Mouse (Mus musculus) frontal cortex, postnatal 25 days (tissue): ENCODE measurements around the gene Gins3.
"Not testable (repeated sequence)": the region's sequence is repeated elsewhere in the genome, so short reads cannot be mapped to it uniquely, and the experiment has no call there.

ENCODE experiments used
- DNase-seq, 2 experiments: peaks; one replicate each; pipeline ENCODE4 v3.0.0; 2022; ENCODE audit warnings: low spot score in 2 of 2

Gins3 gene

GRCm38 (mm10) chr8:95648251-95648650 lies 15.0 kb downstream of the Gins3 start:
- DNase-seq: no peak

- no peak for DNase-seq
Observed at GRCm38 (mm10) chr8:95653351-95653750, 20.1 kb downstream of the Gins3 start.

- DNase-seq: no peak
Observed at GRCm38 (mm10) chr8:95655831-95656230, 22.6 kb downstream of the Gins3 start.

GRCm38 (mm10) chr8:95656316-95657002 lies 23.2 kb downstream of the Gins3 start:
- DNase-seq: no peak

GRCm38 (mm10) chr8:95657523-95657922 lies 24.3 kb downstream of the Gins3 start:
- DNase-seq: no peak

GRCm38 (mm10) chr8:95660334-95660882 lies 27.2 kb downstream of the Gins3 start:
- DNase-seq: no peak

- DNase-seq: no peak
Observed at GRCm38 (mm10) chr8:95661085-95661484, 27.8 kb downstream of the Gins3 start.

- DNase-seq: no peak
Observed at GRCm38 (mm10) chr8:95661575-95661974, 28.3 kb downstream of the Gins3 start.

GRCm38 (mm10) chr8:95662885-95663598 lies 29.8 kb downstream of the Gins3 start:
- DNase-seq: no peak

GRCm38 (mm10) chr8:95663599-95663949 lies 30.3 kb downstream of the Gins3 start:
- no peak for DNase-seq

- not testable (repeated sequence) for DNase-seq
Observed at GRCm38 (mm10) chr8:95665813-95666452, 32.7 kb downstream of the Gins3 start.

- DNase-seq: no peak
Observed at GRCm38 (mm10) chr8:95668163-95668958, 35.1 kb downstream of the Gins3 start.

- DNase-seq: no peak
Observed at GRCm38 (mm10) chr8:95669967-95670366, 36.7 kb downstream of the Gins3 start.

GRCm38 (mm10) chr8:95671861-95672260 lies 38.6 kb downstream of the Gins3 start:
- no peak for DNase-seq

GRCm38 (mm10) chr8:95672811-95673210 lies 39.6 kb downstream of the Gins3 start:
- DNase-seq: no peak

- no peak for DNase-seq
Observed at GRCm38 (mm10) chr8:95676631-95677030, 43.4 kb downstream of the Gins3 start, which contains the start of gene Ndrg4. TSS of gene Ndrg4 (plus strand) at chr8:95676980.

- no peak for DNase-seq
Observed at GRCm38 (mm10) chr8:95677591-95678023, 44.4 kb downstream of the Gins3 start.

- DNase-seq: no peak
Observed at GRCm38 (mm10) chr8:95678024-95678611, 44.9 kb downstream of the Gins3 start.

GRCm38 (mm10) chr8:95688073-95688672 lies 54.9 kb downstream of the Gins3 start:
- peak in 1 of 2 experiments; percentile 61 for DNase-seq

- DNase-seq: no peak
Observed at GRCm38 (mm10) chr8:95690929-95691541, 57.8 kb downstream of the Gins3 start.
